Mouse (Mus musculus) forelimb bud, embryonic 11.5 days (tissue): ENCODE measurements at regions not wholly inside any gene's neighbourhood (a gene's known extent, or its start where the extent isn't known, plus 50 kb on each side); places are given as distances from the start of the nearest gene placed in this dataset.

Experiments
- DNase-seq: peaks from one replicate; pipeline ENCODE4 v3.0.0-alpha.2; 2012; ENCODE audit warnings: low read depth, low spot score

DNA sequence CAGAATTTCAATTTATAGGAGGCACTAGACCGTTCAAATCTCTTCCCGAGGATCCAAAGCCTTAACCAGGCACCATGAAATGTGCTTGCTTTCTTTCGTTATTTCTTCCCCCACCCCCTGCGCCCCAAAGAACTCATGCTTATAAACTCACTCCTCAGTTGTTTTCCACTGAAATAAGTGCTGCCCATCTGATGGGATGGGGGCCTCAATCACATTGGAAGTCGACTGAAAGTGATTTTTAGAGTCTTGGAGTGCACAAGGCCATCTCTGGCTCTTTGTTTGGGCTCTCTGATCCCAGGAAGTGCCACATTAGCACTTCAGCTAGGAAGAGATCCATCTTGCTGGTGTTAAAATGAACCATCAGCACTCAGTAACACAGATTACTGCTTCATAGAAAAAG lies 484.3 kb downstream of the Nedd1 start:
- DNase-seq, result no peak

DNA sequence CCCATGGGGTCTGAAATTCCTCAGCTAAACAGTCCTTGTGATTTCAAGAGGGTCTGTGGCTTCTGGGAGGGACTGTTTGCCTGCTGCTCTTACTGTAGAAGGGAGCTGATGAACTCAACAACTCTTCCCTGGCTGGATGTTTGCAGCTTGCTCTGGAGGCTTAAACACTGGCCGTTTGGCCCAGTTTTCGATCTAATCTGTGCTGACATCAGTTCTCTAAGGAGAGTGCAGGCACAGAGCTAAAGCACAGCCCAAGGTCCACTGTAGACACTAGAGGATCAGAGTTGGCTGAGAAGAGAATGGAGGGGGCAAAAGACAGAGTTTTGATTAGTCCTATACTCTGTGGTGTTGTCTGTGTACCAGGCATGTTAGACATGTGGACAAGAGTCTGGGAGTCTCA lies 490.1 kb downstream of the Nedd1 start:
- DNase-seq, result no peak

DNA sequence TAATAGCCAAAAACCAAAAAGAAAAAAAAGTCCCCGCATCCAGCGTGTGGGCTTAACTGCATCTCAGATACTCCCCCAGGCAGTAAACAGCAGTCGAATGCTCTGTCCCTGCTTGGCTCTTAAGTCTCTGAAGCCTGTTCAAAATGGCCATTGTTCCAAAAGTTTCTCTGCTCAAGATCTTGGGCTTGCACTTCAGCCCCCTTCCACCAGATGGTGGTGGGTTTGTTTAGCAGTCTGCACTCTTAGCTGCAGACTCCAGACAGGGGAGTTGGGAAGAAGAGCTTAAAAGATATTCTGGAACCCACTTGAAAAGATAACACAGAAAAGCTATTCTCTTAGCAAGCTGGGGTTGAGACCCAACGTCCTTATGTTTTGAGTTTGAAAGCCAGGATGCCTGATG lies 496.4 kb downstream of the Nedd1 start:
- no peak for DNase-seq

DNA sequence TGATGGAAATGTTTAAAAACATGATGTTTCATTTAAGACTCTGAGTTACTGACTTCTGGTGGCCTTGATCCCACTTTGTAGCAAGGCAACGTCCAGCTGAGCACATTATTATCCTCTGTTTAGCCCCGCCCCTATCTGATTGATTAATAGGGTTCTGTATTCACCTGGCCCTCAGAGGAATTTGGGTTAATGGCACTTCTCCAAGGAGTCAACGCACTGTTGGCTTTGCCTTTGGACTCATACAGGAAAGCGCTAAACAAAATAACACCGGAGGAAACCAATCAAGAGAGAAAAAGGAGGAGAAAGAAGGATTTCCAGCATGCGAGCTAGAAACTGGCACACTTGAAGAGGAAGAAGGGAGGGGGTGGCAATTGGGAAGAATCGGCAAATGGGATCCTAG lies 497.1 kb downstream of the Nedd1 start:
- DNase-seq, result no peak

DNA sequence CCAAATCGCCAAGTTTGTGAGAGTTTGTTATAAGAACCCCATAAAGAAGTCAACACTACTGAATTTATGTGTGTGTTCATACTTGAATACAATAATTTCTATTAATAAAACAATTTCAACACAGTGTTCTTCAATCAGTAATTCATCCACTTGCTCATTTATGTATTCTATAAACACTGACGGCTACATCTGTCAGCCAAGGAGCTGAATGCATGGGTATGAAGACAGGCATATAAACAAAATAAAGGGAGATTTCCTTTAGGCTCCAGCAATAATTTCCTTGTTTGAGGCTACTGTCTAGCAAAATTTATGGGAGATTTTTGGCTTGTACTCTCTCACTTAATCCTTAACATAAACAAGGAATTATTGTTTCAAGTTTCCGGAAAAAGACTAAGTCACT lies 502.9 kb downstream of the Nedd1 start:
- no peak for DNase-seq

DNA sequence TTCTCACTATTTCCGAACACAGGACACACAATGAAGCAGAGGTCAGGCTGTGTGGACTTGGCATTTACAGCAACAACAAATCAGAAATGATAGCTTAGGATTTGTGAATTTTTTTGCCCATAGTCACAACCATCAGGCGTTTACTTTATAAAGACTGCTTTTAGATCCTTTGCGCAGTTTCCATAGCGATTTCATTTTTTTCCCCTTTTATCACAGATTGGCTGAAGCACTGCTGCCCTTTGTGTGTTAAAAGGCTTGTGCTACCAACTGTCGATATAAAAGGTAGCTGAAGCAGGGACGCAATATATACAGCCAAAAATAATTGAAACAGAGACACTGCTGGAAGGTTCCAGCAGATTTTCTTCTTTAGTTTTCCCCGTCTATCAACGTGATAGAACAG lies 551.4 kb downstream of the Nedd1 start:
- no peak for DNase-seq

DNA sequence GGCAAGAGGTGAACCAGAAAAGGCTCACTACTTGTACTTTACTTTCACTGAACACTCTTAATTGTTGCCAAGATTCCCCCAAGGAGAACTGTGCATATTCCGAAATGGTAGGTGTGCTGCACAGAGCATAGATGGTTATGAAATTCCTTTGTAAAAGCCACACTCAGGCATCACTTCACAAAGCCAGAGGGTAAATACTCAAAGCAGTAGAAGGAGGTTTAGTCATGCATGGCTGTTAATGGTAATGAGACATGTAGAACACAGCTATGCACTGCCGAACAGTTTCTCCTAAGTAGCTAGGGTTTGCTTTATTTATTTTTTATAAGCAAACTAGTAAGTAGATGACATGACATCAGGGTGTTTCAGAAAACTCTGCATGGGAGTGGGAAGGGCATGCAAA lies 556.2 kb downstream of the Nedd1 start:
- DNase-seq, result no peak

DNA sequence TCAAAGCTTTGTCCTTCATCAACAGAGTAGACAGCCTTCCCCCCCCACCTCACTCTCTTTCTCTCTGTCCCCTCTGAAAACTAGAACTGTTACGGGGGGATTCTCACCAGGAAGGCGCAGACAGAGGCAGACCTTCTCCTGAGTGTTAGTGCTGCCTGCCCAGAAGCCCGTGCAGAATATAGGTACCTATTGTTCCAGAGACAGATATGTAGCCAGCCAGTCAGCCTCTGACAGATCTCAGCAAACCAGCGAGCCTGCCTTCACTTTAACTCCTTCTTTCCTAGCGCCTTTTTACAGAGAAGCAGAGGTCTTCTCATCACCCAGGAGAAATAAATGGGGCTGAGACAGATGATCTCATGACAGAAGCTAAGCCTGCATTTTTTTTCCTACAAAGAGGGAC lies 557.2 kb downstream of the Nedd1 start:
- no peak for DNase-seq

DNA sequence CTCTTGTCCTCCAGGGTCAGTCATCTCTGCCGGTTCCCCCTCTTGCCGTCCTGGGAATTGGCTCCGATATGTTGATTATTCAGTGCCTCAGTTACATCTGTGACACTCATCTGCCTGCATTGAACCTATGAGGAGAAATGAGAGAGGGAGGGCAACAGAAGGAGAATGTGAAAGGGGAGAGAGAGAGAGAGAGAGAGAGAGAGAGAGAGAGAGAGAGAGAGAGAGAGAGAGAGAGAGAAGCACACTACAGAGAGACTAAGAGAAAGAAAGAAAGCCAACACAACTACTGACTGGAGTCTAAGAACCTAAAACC lies 557.6 kb downstream of the Nedd1 start:
- no peak for DNase-seq

DNA sequence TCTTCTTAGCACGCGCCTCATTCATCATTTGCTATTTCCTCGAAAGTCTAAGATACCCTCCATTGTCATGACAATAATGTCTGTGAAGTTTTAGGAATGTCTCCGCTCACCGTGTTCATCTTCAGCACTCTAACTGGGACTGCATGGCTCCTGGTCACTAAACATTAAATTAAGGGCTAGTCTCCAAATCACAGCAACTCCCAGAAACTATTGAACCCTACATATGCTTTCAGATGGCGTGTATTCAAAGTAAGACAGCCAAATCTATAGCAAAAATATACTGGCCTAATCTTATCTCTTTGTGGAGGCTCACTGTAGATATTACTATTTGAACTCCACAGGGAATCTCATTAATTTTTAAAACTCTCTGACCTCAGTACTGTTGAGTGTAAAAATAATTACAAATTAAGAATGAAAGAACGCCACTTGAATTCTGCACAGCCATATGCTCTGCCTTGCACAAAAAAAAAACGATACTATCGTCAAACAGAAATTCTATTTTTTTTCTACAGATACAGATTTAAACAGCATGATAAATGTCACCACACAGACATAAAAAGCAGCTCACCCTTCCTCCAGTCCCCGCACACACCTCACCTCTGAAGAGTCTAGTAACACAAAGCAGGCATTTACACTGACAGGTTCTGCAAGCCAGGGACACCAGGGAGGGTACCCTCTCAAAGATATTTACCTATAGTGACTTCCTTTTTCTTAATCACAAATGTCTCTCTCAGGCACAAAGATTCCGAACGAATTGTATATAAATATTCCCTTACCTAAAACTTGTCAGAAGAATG lies 558.2 kb downstream of the Nedd1 start:
- DNase-seq, result no peak

DNA sequence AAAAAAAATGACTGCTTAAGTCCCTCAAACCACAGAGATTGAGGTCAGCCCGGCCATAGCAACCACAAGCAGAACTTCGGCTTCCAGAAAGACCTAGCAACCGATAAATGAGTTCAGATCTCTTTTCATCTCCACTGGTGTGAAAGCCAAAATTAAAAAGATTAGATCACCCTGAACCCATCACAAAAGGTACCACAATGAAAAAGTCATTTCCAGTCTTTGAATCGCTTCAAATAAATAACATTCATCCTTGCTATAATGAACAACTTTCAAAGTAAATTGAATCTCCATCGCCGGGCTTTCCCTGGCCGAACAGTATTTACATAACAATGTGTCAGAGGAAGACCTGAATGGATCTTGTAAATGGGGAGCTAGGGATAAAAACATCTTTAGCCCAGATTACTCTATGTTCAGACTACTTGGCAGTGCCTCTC lies 559.1 kb downstream of the Nedd1 start:
- DNase-seq, result no peak

DNA sequence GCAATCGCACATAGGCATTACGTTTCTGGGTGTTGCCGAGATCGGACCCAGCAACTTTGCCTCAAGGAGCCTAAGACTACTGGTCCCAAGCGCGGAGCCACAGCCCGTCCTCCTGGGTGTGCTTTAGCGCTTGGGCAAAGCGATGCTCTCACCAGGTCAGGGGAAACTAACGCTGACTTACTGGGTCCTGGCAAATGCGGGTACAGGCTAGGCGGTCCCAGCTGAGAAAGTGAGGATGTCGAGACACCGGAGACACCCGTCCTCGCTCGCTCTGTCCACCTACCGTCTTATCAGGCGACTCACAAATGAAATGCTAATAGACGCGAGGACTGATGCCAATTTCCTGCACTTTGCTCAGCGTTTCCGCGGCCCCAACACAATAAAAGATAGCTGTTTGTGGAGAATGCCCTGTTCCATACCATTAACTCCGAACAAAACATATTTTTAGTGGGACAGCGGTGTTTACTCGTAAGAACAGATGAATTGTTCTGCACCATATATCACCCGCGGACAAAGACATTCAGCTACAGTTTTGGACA lies 559.7 kb downstream of the Nedd1 start:
- peak; percentile 39 for DNase-seq

DNA sequence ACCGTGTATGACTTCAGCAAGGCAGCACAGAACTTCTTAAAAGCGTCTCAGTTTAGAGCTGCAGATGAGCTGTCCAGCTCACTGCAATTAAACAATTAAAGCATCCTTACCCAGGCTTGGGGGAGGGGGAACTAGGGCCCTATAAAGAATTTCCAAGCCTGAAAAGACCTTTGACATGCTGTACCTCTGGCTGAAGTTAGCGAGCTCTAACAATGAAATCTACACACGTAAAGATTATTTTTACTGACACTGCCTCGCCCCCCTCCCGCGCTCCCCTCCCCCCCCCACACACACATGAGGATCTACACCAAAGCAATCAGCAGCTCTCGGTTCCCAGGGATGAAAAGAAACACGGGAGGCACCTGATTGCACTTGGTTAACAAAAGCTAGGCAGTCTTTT lies 560.7 kb downstream of the Nedd1 start:
- DNase-seq, result no peak

DNA sequence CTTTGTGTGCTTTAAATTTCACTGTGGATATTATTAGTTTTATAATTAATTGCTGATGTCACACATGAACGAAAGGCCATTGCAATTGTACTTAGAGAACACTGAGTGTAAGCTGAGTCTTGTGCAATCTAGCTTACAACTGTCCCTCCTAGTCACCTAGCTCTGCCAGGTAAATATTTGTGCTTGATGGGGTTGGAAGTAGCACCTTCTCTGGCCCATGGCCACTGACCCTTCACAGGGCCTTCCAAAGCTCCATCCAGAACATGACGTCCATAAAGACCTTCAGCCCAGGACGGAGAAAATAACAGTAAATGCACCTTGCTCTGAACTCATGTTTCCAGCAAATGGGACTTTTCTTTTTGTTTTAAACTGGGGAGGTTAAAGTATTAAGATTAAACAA lies 576.0 kb downstream of the Nedd1 start:
- no peak for DNase-seq

DNA sequence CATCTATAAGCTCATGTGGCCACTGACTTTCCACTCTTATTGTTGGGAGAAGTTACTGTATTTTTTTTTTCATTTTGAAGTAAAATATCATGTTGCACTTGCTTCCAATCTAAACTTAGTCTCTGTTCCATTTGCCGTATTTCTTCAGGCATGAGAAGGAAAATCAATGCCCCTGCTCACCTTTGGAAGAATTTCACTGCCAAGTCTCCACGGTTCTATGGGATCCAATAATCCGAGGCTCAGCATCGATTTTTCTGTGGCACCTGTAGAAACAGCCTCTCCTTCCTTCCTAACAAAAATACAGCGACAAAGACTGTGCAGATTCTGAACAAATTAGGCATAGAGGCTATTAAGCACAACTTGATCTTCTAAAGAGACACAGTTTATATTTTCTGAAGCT lies 586.7 kb downstream of the Nedd1 start:
- no peak for DNase-seq

DNA sequence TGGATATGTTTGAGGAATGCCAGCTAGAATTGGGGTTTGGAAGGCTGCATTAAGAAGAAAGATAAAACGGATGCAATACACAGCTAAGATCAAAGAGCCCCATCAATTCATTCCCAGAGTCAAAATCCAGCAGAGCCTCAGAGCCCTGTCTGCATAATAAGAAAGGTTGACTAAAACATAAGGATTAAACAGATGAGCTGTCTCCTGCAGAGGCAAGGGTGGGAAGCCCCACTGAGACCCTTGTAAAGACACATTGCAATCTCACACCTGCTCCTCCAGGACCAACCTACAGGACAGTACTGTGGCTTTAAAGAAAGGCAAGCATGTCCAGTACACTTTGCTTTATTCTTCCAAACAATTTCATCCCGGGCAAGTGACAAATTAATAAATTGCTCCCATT lies 609.4 kb downstream of the Nedd1 start:
- DNase-seq, result no peak

DNA sequence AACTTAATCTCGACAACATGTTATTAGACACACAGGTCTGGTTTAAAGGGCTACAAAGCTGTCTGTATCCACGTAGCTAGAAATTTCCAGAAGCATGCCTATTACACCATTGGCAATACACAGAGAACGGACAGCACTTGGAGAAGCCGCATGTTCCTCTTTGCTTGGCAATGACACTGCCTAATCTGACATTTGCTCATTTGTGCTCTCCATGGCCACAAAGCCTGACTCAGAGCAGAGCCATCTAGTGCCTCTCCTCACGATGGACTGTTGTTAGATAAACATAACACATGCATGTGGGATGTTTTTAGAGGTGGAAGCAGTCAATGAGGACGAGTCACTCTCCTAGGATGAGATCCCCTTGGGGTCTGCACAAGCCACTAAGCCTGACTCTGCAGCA lies 615.9 kb downstream of the Nedd1 start:
- DNase-seq, result no peak

DNA sequence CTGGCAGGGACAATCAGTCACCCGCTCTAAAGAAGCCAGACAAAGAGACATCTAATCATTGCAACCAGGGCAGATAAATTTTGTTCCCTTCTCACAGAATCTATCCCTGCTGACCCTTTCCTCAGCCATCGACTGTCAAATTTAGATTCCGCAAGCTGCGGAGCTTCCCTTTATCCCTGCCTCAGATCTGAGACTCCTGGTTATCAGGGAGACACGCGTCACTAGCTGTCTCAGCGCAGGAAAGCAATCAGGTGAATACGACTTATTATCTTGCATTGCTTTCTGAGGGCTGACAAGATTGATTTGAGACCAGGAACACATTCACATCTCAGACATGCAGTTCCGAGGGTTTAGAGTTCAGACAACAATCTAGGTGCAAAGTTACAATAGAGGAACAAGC lies 618.3 kb downstream of the Nedd1 start:
- DNase-seq, result no peak

DNA sequence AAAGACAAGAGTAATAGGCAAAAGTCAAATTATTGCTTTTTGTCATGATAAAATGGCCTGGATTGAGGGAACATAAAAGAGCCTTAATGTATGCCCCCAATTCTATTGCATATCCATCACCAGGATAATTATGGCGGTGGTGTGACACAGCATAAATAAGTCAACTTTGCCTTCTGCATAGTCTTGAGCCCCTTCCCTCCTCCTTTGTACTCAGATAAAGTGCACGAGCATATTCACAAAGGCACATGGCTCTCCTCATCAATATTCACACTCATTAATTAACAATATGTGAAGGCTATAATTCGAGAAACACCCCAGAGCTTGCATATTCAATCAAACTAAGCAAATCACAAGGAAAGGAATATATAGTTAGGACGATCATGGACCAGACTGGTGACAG lies 619.5 kb downstream of the Nedd1 start:
- DNase-seq, result no peak

DNA sequence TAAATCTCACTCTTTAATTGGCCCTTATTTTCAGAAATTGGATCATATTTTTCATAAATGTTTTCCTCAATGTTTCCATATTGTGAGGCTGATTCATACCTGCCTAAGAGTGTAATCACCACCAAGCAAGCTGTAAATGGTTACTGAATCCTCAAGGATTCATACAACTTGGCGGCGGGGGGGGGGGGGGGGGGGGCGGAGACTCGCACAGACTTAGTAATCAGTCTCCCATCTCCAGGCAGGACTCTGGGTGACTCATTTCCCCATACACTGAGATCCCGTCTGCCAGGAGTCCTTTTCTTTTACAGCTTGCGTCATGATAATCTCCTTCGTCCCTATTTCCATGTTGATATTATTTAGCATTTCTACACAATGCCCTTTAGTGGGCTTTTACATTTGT lies 624.7 kb downstream of the Nedd1 start:
- no peak for DNase-seq

DNA sequence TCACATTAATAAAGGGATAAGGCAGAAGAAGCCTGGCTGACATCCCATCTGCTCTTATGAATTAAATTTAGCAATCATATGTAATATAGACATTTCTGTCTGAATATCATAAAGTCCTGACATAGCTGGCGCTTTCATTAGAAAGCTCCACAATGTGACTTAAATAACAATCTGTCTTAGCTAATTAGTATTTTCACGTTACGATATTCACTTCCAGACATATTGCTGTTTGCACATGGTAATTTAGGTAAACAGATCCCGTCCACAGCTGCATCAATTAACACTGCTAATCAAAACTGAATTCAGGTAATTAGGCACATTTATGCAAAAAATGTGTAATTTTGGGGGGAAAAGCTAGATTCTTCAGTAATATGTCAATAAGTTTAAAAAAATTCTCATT lies 625.1 kb downstream of the Nedd1 start:
- DNase-seq, result no peak

DNA sequence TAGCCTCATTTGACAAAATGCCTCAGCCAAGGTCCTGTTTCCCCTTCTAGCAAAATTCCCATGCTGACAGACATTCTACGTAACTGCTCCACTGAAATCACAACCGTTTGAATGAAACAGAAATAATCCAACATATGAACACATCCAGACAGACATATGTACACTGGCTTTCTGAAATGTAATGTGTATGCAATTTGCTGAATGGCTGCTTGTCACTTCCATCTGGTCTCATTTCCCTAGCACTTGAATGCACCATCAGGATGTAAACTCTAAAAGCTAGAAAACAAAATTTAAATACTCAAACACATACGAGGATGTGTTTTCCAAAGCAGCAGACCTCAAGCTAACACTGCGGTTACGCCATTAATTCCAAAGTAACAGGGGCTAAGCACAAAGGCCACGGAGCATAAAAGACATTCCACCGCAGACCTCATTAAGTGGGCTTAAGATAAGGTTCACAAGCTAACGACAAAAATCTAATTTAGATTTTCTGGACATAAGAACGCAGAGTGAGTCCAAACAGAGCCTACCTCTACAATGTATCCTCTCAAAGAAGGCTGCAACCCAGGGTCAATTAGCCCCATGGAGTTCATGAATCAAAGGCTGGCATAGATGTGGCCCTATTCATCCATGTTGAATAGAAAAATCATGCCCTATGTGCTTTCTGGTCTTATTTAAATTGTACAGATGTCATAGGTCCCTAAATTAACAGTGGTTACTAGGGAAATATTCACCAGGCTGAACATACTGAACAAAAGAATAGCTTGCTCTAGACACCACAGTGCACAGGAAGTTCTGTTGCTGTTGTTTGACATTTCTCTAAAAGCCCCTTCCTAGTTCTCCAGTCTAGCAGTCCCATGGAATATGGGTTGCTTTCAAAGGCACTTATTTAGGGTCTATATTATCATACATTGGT lies 630.5 kb downstream of the Nedd1 start:
- DNase-seq, result no peak

DNA sequence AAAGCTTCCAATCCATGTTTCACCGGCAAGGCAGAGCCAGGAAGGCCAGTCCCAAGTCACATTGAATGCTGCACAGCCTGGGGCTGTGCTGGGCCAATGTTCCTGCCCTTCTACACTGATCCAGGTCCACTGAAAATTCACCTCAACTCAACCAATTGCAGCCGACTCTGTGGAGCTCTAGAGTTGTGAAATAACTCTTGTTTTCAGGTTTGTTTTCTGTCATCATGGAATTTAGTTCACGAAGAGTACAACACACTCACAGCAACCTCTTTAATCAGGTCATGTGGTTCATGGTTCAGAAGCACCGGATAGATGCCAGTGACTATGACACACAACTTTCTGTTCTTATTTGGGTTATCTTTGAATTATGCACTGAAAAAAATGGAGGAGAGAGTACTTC lies 640.1 kb downstream of the Nedd1 start:
- no peak for DNase-seq
